Mouse (Mus musculus) thymus, postnatal 25 days (tissue): ENCODE data around the gene Rgs1.

Source experiments
- DNase-seq: peaks from one replicate; pipeline ENCODE4 v3.0.0; 2022

The Rgs1 gene

DNA sequence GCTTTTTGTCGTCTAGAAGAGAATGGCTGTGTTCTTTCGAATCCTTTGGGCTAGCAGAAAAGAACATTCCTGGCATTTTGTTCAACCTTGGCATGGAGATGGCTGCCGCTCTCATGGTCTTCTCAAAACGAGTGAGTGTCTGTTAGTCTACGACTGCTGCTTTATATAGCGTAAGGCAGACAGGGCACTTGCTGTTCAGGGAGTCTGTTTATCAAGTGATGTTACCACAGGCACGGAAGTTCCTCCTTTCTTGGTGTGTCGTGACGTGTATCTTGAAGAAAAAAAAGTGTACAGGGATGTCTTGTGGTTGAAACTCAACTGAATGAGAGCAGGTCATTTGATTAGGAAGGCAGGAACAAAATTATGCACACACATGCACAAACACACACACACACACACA is at the start of gene Rgs1:
Gene Rgs1, minus strand, starts transcription at position 320 of the 400 bp plus-strand sequence.
- DNase-seq = peak; percentile 23

DNA sequence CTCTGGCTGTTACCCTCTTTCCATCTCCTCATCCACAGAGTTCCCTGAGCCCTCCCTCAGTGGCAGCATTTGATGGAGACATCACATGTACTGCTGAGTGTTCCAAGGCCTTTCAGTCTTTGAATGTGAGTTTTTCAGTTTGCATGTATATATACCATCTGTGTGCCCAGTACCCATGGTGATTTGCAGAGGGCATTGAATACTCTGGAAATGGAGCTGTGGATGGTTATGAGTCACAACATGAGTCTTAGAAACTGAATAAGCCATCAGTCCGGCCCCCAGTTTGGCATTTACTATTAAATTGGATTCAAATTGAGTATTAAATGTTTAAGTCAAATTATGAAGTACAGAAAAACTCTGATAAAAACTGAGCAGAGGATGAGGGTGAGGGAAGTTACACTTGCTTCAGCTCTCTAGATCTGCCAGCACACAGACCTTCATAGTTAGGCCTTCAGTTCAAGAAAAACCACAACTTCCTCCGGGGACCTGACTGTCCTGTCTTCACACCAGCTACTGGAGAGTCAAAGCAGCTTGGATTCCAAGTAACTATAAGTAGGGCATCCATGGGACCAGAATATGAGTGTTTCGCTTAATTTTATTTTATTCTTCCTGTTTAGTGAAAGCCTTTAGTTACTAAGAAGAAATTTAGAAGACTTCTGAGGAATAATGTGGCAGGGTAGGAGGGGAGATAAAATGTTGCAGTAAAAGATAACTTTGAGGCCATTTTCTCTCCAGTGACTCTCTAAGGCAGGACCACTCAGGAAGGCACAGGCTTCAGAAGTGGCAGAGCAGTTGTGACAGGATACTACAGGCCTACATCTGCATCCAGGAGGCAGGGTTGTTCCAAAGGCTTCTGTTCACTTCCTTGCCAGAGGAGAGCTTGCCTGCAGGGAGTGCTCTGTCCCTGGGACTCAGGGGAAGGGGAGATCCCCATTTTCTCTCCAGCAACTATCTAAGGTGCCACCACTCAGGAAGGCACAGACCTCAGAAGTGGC is 34.3 kb upstream of the Rgs1 start:
- no peak for DNase-seq

DNA sequence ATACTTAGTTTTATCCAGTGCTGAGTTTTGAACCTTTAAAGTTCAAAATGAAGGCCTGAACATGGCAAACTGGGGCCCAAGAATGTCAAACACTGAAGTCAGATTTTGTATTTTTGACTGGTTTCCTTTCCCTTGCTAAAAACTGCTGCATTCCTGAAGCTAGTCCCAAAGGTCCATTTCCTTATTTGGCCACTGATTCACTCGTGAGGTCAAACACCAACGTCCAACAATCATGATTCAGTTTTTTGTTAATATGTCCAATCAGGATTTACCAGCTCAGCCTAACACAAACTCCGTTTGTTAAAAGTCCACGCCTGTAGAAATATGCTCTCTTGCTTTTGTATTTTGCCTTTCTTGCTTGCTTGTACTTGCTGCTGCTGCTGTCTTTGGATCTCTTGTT is 31.0 kb upstream of the Rgs1 start:
- DNase-seq = no peak

DNA sequence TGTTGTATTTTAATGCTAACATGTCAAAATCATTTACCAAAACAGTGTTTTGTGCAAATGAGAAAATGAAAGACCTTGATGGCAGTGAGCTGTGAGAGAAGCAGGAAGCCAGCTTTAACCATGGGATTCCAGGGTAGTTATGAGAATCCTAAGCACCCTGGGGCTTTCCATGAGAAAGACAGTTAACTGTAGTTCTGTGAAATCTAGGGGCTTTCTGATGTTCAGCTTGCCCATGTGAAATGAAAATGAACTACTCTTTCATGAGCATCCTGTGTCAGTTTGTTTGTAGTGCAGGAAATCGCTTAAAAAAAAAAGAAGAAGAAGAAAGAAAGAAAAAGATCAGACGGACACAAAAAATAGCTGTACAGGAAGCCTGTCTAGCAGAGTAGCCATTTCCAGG is 23.9 kb upstream of the Rgs1 start:
- DNase-seq = no peak

DNA sequence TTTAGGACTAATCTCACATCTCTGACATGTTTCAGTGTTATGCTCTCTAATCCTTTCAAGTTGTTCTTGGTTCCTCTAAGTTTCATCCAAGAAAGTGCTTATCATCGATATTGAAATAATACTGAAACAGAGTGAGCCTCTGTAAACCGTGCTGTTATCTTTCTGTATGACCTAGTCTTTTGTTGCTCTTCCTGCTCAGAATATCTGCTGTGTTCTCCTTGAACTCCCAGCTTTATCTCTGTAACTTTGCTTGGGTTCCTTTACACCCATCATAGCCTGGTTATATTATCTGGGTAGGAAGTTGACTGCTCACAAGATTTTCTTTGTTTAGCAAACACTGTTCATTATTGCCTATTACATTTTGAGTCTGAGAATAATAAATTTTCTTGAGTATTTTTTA is 20.1 kb upstream of the Rgs1 start:
- no peak for DNase-seq

DNA sequence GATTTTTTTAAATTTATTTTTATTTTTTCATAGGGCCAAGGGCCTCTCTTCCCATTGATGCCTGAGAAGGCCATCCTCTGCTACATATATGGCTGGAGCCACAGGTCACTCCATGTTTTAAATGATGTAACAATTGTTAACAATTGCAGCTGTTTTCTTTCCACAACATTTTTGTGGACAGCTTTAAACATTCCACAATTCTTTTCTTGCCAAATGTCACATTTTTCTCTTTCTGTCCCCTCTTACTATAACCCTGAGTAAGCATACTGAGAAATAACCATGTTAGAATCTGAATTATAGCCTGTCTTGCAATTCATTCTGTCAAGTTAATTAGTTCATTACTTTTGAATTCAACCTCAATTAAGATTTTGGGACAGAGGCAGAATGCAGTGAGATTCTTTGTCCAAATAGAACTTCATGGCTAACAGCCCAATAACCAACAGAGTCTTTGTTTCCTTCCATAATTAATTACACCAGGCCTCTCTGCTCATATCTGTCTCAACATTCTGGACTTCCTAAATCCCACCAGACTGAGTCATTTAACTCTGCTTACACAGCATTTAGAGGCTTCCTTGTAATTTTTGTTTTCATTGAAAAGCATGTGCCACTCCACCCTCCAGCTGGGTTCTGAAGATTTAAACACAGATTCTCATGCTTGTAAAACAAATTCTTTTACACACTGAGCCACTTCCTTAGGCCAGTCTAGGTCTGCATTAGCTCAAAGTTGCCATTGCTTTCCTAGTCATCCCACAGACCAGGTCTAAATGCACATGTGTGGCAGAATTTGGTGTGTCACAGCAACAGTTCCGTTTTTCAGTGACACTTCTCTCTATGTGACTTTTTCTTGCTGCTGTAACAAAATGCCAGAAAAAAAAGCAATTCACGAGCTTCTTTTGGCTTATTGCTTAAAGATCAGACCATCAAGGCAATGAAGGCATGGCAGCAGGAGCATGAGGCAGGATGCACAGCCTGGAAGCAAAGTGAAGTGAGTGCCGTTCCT is 18.7 kb upstream of the Rgs1 start:
- no peak for DNase-seq

DNA sequence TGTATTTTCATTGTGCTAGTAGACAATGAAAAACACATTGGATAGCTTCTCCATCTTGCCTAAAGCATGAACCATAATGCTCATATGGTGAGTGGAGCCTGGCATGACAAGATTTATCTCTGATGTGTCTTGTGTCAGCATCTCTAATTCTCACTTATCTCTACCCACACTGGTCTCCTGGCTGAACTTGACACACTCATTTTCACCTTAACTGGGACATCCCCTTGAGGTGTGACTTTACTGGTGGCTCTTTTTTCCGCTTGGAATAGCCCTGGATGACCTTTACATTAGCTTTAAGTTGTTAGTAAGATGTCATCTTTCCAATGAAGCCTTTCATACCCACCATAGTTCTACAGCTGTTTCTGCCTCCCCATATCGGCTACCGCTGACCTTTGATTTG is 15.0 kb upstream of the Rgs1 start:
- DNase-seq = no peak

DNA sequence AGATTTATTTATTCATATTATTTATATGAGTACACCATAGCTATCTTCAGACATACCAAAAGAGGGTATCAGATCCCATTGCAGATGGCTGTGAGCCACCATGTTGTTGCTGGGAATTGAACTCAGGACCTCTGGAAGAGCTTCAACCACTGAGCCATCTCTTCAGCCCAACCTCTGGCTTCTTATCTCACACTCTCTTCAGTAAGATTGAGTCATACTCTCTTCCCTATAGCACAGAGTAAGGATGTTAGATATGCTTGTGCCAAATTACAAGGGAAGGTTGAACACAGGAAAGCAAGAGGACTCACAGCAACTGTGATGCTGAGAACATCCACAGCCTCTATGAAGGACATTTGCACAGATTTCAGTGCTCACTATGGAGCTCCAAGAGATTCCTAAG is 13.0 kb upstream of the Rgs1 start:
- no peak for DNase-seq

DNA sequence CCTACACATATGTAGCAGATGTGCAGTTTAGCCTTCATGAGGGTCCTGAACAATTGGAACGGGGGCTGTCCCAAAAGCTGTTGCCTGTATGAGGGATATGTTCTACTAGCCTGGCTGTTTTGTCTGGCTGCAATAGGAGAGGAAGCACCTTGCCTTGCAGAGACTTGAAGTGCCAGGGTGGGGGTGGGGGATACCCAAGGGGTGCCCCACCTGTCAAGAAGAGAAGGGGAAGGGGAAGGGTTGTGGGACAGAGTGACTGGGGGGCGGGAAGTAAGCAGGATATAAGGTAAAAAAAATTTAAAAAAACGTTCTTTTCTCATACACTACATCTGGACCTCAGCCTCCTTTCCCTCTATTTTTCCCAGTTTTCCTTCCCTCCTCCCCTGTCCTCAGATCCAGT is 9.7 kb upstream of the Rgs1 start:
- no peak for DNase-seq

DNA sequence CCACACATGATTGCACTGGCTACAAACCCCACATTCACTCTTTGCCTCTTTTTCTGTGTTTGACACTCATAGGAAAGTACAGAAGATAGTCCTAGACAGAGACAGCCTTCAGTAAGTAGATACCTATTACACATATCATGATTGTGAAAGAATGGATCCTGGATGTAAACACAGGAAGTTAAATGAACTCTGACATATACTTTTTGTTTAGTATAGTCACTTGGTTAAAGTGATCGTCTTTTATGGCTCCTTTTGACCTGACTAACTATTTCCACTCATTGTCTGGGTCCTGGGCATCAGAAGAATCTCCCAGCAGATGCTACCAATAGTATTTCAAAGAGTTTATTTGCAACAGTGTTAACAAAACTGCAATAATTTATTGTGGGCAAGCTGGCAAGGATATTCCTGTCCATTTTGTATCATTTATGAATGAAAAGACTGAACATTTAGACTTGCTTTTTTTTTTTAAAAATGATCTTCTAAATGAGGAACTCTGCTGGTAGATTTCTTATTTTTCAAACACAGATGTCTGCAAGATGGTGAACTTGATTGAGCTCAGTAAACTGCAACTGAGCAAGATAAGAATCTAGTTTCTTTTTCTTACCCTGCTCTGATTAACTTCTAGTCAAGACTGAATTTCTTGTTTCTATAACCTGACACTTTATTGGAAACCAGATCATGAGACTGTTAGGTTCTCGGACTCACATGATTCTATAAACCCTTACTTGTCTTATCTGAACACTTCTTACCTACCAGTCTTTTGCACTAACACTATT is 7.7 kb upstream of the Rgs1 start:
- DNase-seq = no peak

DNA sequence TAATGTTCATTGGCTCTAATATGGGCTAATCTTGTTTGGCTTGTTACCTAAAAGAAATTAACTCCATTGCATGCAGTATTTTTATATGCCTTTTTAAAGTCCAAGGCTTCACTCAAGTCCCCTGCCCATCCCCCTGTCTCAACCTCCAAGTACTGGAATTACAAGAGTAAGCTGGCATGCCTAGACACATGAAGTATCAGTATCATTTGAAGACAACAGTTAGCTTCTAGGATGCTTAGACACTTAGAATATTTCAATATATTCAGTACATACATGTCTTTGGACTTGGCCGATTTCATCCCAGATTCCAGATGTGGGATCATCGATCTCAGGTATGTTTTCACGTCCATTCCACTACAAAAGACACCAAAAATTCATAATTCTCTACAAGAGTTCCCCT is 836 bp downstream of the Rgs1 start:
- DNase-seq = no peak

DNA sequence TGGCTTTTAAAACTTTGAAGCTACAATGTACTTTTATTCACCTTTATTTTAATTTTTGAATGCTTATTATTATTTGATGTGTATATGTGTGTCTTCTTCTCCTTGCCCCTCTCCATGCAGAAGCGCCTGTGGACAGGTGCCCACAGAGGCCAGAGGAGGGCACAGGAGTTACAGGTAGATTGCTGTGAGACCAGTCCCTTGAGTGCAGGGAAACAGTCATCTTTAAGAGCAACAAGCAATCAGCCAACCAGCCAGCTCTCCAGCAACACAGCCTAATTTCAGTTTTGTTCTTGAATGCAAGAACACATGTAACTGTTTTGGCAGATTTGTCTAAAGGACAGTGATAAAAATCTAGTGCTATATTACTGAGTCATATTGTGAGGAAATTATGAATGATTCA is 1.7 kb downstream of the Rgs1 start:
- DNase-seq = no peak

DNA sequence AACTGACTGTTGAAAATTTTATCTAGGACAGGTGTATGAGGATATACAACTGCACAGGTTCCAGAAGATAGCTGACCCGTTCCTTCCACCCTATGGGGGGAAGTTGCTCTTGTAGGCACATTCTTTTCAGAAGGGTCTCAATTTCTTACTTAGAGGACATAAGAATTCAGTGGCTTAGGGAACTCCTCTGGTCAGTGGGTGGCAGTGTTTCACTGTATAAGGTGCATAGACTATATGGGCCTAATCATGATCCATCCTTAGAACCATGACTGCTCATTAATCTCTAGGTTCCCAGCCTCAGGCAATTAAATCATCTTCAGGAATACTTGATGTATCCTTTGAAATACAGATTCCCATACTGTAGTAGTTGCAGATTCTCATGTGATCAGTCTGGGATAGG is 5.5 kb downstream of the Rgs1 start:
- DNase-seq = peak; percentile 34

DNA sequence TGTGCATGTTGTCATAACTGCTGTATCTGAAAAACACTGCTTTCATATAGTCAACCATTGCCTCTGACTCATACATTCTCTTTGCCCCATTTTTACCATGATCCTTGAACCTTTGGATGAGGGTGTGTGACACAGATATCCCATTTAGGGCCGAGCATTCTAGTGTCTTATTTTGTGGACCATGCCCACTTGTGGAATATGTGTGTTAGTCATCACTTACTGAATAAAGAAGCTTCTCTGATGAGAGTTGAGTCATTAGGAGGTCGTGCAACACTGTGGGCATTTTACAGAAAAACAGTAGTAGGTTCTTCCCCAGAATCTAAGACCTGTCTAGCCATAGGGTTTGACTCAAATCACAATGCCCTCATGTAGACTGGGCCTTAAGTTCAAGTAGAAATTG is 9.8 kb downstream of the Rgs1 start:
- no peak for DNase-seq

DNA sequence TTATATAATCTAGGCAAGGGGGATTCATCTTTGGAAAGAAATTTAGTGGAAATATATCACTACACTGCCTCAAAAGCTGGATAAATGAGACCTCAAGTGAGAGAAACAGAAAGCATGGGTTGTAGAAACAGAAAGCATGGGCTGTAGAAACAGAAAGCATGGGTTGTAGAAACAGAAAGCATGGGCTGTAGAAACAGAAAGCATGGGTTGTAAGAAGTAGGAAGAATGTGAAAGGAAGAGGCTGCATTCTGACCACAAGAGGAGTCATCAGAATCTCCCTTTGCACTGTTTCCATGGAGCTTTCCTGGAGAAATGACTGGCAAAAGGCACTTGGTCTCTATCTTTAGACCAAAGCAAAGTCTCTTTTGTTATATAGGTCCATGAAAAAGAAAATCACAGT is 33.8 kb downstream of the Rgs1 start:
- no peak for DNase-seq

DNA sequence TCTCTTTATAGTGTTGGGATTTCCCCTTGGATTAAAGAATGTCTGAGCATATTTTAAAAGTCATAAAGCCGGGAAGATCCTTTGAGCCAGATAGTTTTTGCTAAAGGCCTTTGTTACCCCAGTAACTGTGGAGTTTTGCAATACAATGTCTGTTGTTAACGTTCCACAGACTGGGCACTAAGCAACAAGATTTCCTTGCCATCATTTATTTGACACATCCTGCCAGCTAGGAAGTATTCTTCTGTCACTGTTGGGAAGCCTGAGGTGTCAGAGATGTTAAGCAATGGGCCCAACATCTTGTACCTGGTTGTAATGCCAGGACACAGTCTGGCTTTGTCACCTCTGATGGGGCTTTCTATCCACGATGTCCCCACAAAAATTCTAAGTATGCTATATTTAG is 38.1 kb downstream of the Rgs1 start:
- no peak for DNase-seq

DNA sequence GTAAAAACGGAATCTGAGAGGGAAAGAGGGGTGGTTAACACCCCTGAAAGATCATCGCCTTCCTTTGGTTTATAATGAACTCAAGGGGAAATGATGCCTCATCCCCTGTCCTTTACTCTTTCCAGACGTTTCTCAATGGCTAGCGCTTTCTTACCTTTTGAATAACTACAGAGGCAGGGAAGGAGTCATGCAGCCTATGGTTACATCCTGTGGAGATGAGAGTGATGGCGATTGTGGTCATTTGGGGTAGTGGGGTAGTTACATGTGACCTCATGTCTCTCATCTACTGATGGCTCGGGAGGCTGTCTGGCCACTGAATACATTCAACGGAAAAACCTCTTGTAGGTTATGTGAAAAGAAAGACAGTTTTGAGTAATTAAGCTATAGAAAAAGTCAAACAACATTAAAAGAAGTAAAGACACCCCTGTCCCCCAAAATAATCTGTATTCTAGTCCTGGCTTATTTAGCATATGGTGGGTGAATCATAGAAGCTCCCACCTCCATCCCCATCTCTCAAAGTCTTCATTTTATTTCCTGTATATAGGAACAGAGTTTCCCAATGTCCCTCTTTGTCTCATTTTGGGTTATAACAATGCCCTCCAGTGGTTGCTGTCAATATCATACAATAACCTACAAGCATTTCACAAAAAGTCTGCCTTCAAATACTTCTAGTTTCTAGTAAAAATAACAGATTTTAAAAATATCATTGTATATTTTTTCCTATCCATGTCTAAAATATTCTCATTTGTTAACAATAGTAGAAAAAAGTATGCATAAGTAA is 42.6 kb downstream of the Rgs1 start:
- no peak for DNase-seq

DNA sequence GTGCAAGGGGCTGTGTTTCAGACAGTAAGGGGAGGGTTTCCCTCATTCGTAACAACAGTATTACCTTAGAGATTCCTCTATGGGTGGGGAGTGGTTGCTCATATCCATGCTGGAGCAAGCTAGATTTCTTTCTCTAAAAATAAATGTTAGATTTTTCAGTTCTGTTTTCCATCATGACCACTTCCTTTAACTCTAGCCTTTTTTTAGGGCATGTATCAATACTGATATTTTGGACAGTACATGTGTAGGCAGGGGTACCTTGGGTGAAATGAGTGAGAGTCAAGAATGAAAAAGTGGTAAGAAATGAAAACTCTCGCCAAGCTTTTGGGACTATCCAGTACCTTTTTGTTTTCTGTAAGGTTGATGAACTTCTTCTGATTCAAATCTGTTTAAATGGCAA is 44.3 kb downstream of the Rgs1 start:
- no peak for DNase-seq

DNA sequence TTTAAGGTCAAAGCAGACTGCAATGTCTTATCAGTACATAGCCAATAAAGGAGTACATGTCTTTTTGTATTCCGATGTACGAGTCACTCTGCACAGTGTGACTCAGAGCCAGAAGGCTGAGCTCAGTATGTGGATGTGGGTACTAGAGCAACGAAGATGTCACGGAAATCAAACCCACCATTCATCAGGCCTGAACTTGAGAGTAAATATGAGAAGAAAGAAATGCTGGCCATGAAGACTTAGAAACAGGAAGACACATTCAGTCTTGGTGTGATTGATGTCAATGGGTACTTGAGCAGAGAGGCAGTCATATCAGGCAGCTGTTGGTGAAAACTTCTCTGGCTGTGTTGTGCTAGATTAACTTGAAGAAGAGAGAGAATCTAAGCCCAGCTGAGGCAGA is 46.1 kb downstream of the Rgs1 start:
- no peak for DNase-seq

DNA sequence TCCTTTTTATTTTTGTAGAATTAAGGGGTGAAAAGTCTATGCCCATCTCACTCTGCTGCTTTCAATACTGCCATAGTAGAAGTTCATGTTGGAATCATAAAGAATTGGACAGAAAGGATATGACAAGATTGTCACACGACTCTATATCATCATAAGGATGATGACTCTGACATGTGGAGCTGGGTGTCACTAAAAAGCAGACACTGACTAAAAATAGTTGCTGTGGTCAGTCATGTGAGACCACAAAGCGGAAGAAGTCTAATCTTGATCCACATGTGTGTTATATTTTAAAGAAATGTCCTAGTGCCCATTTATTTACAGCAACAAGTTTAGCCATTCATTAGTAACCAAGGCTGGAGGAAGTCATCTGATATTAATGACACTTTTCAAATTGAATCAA is 48.5 kb downstream of the Rgs1 start:
- no peak for DNase-seq

DNA sequence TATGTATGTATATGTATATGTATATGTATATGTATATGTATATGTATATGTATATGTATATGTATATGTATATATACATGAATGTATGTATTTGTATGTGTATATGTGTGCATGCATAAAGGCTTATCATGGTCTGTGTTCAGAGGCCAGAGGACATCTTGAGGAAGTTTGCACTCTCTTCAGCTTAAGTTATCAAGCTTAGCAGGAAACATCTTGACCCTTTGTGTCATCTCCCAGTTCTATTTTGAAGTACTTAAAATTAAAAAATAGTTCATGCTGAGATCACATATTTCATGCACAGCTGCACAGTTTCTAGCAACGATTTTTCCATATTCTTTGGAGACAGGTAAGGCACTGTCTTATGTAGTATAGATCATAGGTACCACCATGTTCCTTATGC is 49.5 kb downstream of the Rgs1 start:
- DNase-seq = no peak

DNA sequence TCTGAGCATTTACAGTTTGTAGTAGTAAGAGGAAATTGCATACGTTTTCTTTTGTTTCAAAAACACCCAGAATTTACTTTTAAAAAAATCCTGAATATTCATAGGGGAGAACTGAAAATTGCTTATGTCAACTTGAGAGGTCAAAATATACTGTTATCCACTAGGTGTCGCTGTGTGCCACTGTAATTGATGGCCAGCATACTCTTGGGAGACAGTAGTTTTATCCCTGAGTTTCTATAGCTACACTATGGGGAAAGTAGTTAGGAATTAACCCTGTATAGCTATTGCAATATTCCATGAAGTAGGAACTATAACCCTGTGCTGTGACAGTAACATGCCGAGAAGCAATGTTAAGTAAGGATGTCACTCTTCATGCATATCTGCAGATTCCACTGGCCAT is 51.4 kb downstream of the Rgs1 start:
- DNase-seq = peak; percentile 36
